Mouse (Mus musculus) intestine, embryonic 16.5 days (tissue): ENCODE measurements around the gene Rabepk. TPM values are rescaled to one million over a fixed set of nuclear protein-coding genes. Genes with fewer than 3 reads are reported as not detected.
"Not testable (repeated sequence)": the region's sequence is repeated elsewhere in the genome, so short reads cannot be mapped to it uniquely, and the experiment has no call there.

Source experiments
- ATAC-seq: fragments of 200-750 bp; cut with Nextera tagmentation; 2 replicates; pipeline ENCODE4 v1.8.0; 2017; ENCODE audit warnings: moderate TSS enrichment, moderate library complexity
- H3K27ac ChIP-seq: fragments of 300-500 bp; sonication (generic); 2 replicates; pipeline ENCODE4 v1.5.1; 2014; ENCODE audit warnings: mild to moderate bottlenecking, low read length
- H3K27me3 ChIP-seq: fragments of 300-500 bp; sonication (generic); replicated peaks from 2 replicates; pipeline ENCODE4 v1.6.1; 2014; ENCODE audit warnings: low read length, control low read depth, mixed read lengths; ENCODE audit not compliant: control insufficient read depth, insufficient read depth
- H3K36me3 ChIP-seq: fragments of 300-500 bp; sonication (generic); 2 replicates; pipeline ENCODE4 v1.6.1; 2014; ENCODE audit warnings: low read length, control low read depth; ENCODE audit not compliant: control insufficient read depth, insufficient read depth
- H3K4me1 ChIP-seq: fragments of 300-500 bp; sonication (generic); 2 replicates; pipeline ENCODE4 v1.6.1; 2014; ENCODE audit warnings: low read length, control low read depth, mixed read lengths; ENCODE audit not compliant: control insufficient read depth, insufficient read depth
- H3K4me2 ChIP-seq: fragments of 300-500 bp; sonication (generic); 2 replicates; pipeline ENCODE4 v1.6.1; 2014; ENCODE audit warnings: low read depth, low read length, control low read depth
- H3K4me3 ChIP-seq: fragments of 300-500 bp; sonication (generic); 2 replicates; pipeline ENCODE4 v1.5.1; 2014; ENCODE audit warnings: mild to moderate bottlenecking, low read length
- H3K9ac ChIP-seq: fragments of 300-500 bp; sonication (generic); 2 replicates; pipeline ENCODE4 v1.6.1; 2014; ENCODE audit warnings: low read depth, low read length
- H3K9me3 ChIP-seq: fragments of 300-500 bp; sonication (generic); 2 replicates; pipeline ENCODE4 v1.6.1; 2016; ENCODE audit warnings: low read length, control low read depth; ENCODE audit not compliant: control insufficient read depth
- WGBS: fragments of 180-500 bp; shearing (Covaris S2); extraction: QIAGEN DNeasy Blood & Tissue Kit; methylation state at CpG from one replicate; pipeline ENCODE4 v1.1.7; 2014; 5-methylcytosine and 5-hydroxymethylcytosine counted together
- polyA plus RNA-seq: library from polyadenylated mRNA; unstranded; fragments of >200 nt; fragmentation: Nextera tagmentation; extraction: Ambion mirVana; gene quantifications from 2 replicates; pipeline ENCODE4 v1.2.1, GENCODE M21; 2015

Rabepk gene
- polyA plus RNA-seq, 1 experiment from 2014 or later = 47.0 TPM

DNA sequence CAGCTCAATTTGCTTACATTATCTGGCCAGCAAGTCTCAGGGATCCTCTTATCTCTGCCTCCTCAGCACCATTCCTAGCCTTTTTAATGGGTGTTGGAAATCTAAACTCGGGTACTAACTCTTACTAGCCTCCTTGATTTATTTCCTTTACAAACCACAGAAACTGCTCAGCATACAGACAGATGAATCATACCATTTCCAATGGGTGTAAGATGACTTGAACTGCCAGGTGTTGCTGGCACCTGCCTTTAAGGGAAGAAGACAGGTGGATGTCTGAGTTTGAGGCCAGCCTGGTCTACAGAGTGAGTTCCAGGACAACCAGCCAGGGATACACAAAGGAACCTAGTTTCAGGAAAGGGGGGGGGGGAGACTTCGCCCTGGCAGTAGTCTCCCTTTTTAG is 8.3 kb upstream of the Rabepk start:
- 79% methylated on average over 2 of the region's 2 CpGs for WGBS
- ATAC-seq = no peak
- Histone ChIP-seq H3K9me3 (no peaks in the 10 kb centered on the region), H3K4me3 (no peak overlapping the region), H3K9ac (no peak overlapping the region), H3K4me2 (no peak overlapping the region), H3K27ac (no peak overlapping the region), H3K4me1 (peaks cover 13% of the 10 kb centered on the region), H3K27me3 (no peaks in the 10 kb centered on the region), H3K36me3 (peaks cover 8% of the 10 kb centered on the region; the same call in 1 of the 2 replicates)

DNA sequence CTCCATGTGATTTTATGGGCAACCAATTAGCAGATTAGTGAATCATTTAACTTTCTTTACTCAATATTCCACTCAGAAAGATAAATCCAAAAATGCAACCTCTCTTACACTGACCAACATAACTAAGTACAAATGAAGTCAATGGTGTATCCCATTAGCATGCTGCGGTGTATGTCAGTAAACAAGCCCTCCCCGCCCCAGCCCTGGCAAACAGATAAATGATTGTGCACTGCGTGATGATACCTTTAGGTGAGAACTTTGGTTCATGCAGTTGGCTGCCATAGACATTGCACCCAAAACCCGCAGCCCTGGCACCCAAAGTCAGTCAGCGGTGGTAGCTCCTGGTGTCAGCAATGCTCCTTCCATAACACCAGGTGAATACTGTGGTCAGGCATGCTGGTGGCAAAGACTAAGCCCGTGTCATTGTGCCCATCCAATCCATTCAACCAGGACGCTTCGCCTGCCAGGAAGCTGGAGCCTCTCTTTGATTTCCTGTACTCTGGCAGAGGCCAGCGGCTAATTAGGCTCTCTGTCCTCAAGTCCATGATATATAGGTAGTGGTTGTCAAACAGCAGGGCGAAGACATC is 5.7 kb upstream of the Rabepk start:
- 84% methylated on average over 10 of the region's 10 CpGs for WGBS
- Histone ChIP-seq H3K4me2 (no peak overlapping the region), H3K27me3 (no peaks in the 10 kb centered on the region), H3K9me3 (no peaks in the 10 kb centered on the region), H3K27ac (no peak overlapping the region), H3K4me1 (peaks cover 13% of the 10 kb centered on the region), H3K4me3 (no peak overlapping the region), H3K9ac (no peak overlapping the region), H3K36me3 (0 out of 2 replicates have a peak, but pooled peaks cover 2% of the 10 kb centered on the region)
- no peak for ATAC-seq

DNA sequence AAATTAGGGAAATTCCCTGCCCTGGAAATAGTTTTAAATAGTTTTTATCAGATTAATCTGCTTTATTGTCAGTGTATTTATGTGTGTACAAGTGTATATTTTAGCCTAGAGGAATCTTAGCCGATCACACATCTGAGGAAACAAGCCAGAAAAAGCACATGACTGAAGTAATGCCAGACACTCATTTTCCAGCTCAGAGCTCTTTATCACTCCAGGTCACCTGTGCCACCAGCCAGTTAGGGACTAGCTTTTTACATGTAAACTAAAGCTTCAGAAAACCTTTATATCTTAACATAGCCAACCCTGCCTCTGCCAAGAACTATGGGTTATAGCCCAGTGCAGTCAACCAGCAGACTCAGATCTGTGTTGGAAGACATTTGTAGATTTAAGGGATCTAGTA is 5.1 kb upstream of the Rabepk start:
- Histone ChIP-seq H3K4me1 (peaks cover 19% of the 10 kb centered on the region), H3K9me3 (no peaks in the 10 kb centered on the region), H3K4me3 (no peak overlapping the region), H3K27me3 (no peaks in the 10 kb centered on the region), H3K9ac (no peak overlapping the region), H3K36me3 (0 out of 2 replicates have a peak, but pooled peaks cover 2% of the 10 kb centered on the region), H3K27ac (no peak overlapping the region), H3K4me2 (no peak overlapping the region)
- no peak for ATAC-seq
- WGBS = 87% methylated on average over 1 of the region's 1 CpGs

DNA sequence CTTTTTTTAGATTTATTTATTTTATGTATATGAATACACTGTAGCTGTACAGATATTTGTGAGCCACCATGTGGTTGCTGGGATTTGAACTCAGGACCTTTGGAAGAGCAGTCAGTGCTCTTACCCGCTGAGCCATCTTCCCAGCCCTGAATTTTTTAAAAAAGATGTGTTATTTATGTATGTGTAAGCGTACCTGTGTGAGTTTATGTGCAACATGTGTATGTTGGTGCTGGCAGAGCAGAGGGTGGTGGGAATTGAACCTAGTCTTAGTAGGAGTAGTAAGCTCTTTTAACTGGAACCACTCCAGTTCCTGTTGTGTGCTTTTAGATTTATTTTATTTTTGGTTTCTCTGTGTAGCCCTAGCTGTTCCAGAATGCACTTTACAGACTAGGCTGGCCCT is 4.5 kb upstream of the Rabepk start:
- Histone ChIP-seq H3K9ac (no peak overlapping the region), H3K36me3 (0 out of 2 replicates have a peak, but pooled peaks cover 2% of the 10 kb centered on the region), H3K27me3 (no peaks in the 10 kb centered on the region), H3K4me3 (no peak overlapping the region), H3K4me1 (peaks cover 19% of the 10 kb centered on the region), H3K27ac (no peak overlapping the region), H3K4me2 (no peak overlapping the region; the same call in 1 of the 2 replicates), H3K9me3 (no peaks in the 10 kb centered on the region)
- no peak for ATAC-seq
- WGBS = 94% methylated on average over 2 of the region's 2 CpGs

DNA sequence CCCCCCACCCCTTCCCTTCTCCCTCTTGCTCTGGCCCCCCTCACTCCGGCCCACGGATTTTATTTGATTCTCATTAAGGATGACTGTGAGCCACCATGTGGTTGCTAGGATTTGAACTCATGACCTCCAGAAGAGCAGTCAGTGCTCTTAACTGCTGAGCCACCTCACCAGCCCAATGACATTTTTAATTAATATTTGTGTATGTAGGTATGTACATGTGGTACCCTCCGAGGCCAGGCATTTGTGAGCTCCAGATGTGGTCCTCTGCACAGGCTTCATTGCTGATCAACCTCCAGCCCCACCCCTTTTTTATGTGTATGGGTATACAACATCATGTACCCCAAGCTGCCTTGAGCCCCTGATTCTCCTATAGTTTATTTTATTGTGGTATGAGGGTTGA is 4.0 kb upstream of the Rabepk start:
- 63% methylated on average over 3 of the region's 3 CpGs for WGBS

DNA sequence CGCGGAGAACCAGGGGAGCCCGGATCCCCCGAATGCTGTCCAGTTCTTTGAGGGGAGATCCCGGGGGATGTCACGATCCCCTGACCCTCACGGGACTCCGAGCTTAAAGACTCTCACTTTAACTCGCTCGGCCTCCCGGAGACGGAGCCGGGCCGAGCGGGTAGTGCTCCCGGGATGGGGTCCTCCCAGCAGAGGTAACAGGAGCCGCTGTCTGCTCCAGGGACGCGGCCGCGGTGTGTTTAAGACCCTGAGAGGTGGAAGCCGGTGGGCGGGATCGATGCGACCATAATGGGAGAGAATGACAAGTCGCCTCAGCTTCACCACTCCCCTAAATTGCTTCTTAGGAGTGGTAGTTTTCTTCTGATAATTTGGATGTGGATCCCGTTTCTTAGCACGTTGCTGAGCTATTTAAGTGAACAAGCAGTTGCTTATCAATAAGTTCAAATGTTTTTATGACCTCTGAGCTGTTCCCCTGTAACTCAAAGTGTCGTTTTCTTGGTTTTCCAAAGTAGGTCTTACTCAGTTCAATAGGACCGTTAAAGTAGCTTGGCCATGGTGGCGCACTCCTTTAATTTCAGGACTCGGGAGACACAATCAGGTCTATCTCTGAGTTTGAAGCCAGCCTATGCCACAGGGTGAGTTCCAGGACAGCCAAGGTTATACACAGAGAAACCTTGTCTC is 3.0 kb upstream of the Rabepk start:
- Histone ChIP-seq H3K9ac (peak overlapping the region; percentile 83), H3K27ac (peak overlapping the region; percentile 87), H3K4me2 (peak overlapping the region; percentile 64), H3K4me3 (peak overlapping the region; percentile 67), H3K4me1 (peaks cover 23% of the 10 kb centered on the region)
- not testable (repeated sequence) for H3K36me3 ChIP-seq, H3K9me3 ChIP-seq, H3K27me3 ChIP-seq
- peak; percentile 43 for ATAC-seq
- under 1% methylated on average over 19 of the region's 32 CpGs for WGBS

More for the DNA sequence above, 4.0 kb upstream of the Rabepk start:
- Histone ChIP-seq H3K4me3 (0 out of 2 replicates have a peak overlapping the region, but pooled peaks have one; percentile 7), H3K9ac (peak overlapping the region; percentile 29; the same call in 1 of the 2 replicates), H3K9me3 (no peaks in the 10 kb centered on the region), H3K4me2 (peak overlapping the region; percentile 42), H3K27me3 (no peaks in the 10 kb centered on the region), H3K4me1 (peaks cover 23% of the 10 kb centered on the region), H3K36me3 (0 out of 2 replicates have a peak, but pooled peaks cover 2% of the 10 kb centered on the region), H3K27ac (no peak overlapping the region)
- no peak for ATAC-seq

DNA sequence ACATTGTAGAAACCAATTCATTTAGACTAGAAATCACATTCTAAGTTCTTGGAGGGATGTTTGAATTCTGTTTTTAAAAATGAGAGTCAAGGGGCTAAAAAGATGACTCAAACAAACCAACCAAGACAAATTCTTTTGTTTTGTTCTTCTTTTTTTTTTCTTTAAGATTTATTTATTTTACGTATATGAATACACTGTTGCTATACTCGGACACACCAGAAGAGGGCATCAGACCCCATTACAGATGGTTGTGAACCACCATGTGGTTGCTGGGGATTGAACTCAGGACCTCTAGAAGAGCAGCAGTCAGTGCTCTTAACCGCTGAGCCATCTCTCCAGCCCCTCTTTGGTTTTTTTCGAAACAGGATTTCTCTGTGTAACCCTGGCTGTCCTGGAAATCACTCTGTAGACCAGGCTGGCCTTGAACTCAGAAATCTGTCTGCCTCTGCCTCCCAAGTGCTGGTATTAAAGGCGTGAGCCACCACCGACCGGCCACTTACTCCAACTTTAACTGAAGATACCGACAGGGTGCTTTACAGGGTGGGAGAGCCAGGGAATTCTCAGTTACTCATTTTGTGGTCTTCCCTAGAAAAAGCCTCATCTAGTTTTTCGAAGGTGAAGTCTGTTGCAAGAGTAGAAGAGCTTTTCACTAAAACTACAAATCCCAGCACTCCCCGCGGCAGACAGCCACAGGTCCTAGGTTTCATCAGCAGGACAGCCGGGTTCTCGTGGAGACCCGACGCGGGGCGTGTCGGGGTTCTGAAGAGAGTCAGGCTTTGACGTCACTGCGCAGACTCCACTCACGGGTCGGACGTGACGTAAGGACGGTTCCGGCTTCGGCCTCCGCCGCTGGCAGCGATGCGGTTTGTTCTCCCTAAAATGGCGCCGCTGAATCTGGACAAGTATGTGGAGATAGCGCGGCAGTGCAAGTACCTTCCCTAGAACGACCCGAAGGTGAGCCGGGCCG is 2.1 kb upstream of the Rabepk start:
- Histone ChIP-seq H3K9me3 (no peaks in the 10 kb centered on the region), H3K27me3 (no peaks in the 10 kb centered on the region), H3K4me3 (peak overlapping the region; percentile 67), H3K4me2 (peak overlapping the region; percentile 35), H3K9ac (peak overlapping the region; percentile 83), H3K4me1 (peaks cover 23% of the 10 kb centered on the region), H3K36me3 (0 out of 2 replicates have a peak, but pooled peaks cover 2% of the 10 kb centered on the region), H3K27ac (peak overlapping the region; percentile 87)
- ATAC-seq = peak; percentile 95
- WGBS = 4% methylated on average over 39 of the region's 39 CpGs

DNA sequence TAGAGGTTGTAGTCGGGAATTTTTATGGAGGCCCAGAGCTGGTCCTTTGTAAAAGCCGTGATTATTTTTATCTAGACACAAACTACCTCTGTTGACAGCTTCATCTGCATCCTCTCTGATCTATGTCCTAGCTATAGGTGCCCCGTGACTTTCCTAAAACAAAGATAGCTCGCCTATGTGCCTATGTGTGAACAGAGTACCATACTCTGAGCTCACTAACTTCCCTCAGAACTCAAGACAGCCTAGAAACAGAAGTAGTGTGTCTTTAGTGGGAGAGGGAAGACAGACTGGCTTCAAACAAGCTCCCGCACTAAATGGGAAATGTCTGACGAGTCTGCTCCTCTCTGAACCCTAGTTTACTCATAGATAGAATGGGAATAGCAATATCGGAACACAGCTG is 659 bp upstream of the Rabepk start:
- peak overlapping the region; percentile 74 for H3K9ac ChIP-seq
- WGBS = 81% methylated on average over 7 of the region's 7 CpGs

DNA sequence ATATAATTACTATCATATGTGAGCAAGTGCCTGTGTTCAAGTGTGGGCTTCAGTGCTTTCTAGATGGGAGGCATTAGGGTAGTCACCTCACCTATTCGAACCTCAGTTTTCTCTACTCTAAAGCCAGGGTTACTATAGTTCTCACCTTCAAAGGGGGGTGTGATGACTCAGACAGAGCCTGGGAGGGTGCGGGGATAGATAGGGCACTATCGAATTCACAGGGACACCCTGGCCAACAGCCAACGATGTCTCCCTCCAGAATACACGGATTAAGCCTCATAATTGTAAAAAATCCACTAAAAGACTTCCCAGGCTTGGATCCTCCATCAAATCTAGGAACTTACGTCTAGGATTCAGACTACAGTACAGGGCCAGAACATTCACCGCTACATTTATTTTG is 4.3 kb downstream of the Rabepk start:
- H3K36me3 ChIP-seq = no peaks in the 10 kb centered on the region; the same call in 1 of the 2 replicates
- 96% methylated on average over 7 of the region's 7 CpGs for WGBS
- no peak overlapping the region for H3K27ac ChIP-seq
- no peak overlapping the region for H3K4me3 ChIP-seq
- H3K9ac ChIP-seq = no peak overlapping the region
- no peaks in the 10 kb centered on the region for H3K27me3 ChIP-seq
- H3K4me2 ChIP-seq = no peak overlapping the region
- H3K4me1 ChIP-seq = peaks cover 10% of the 10 kb centered on the region
- ATAC-seq = no peak
- H3K9me3 ChIP-seq = no peaks in the 10 kb centered on the region

More for the DNA sequence above, 659 bp upstream of the Rabepk start:
- no peaks in the 10 kb centered on the region for H3K36me3 ChIP-seq
- no peaks in the 10 kb centered on the region for H3K9me3 ChIP-seq
- peak overlapping the region; percentile 83 for H3K4me3 ChIP-seq
- peaks cover 20% of the 10 kb centered on the region for H3K4me1 ChIP-seq
- no peak for ATAC-seq
- peak overlapping the region; percentile 87 for H3K27ac ChIP-seq
- H3K27me3 ChIP-seq = no peaks in the 10 kb centered on the region
- peak overlapping the region; percentile 84 for H3K4me2 ChIP-seq
